Mouse (Mus musculus): ENCODE measurements at regions not wholly inside any gene's neighbourhood (a gene's known extent, or its start where the extent isn't known, plus 50 kb on each side); places are given as distances from the start of the nearest gene placed in this dataset.

- peaks cover 31% of the 10 kb centered on the region for H3K9me3 ChIP-seq (replicated peaks; ENCODE audit: low read length)
- no peaks in the 10 kb centered on the region for H3K36me3 ChIP-seq (replicated peaks in 1 of 2; ENCODE audit: control insufficient read depth in 1 of 2, insufficient read depth in 1 of 2, low read length in 1 of 2)
- no peak overlapping the region for H3K27ac ChIP-seq (ENCODE audit: insufficient read depth, low read depth)
- H3K79me2 ChIP-seq (replicated peaks; ENCODE audit: control insufficient read depth, extremely low read depth, insufficient read depth, poor library complexity, severe bottlenecking), result no peaks in the 10 kb centered on the region
- no peak overlapping the region for H3K4me2 ChIP-seq (ENCODE audit: insufficient read depth, low read depth, poor library complexity, severe bottlenecking)
- no peaks in the 10 kb centered on the region for H3K4me1 ChIP-seq (ENCODE audit: control insufficient read depth in 1 of 2, insufficient read depth in 2 of 2)
- dilution Hi-C loops (cut with MboI; ENCODE audit: extremely low pct_ligation_motif_present, extremely low pct_unique_long_range_greater_than_20kb, low sequenced_read_pairs) (no loop called here), in situ Hi-C loops (cut with MboI; ENCODE audit: low pct_ligation_motif_present, low pct_unique_long_range_greater_than_20kb, low sequenced_read_pairs) (no loop called here)
- no peak overlapping the region for H3K9ac ChIP-seq (ENCODE audit: insufficient read depth, low read depth)
- no peak for DNase-seq (ENCODE audit: extremely low read depth)
- TF ChIP-seq HCFC1 (IDR thresholded peaks at IDR 0.05; ENCODE audit: low read depth, low read length) (no peak), IRF4 (IDR thresholded peaks at IDR 0.05; ENCODE audit: low read depth, low read length) (no peak), GABPA (IDR thresholded peaks at IDR 0.05; ENCODE audit: insufficient replicate concordance, low read depth, low read length) (no peak), UBTF (IDR thresholded peaks at IDR 0.05; ENCODE audit: low read depth, low read length) (no peak), ZC3H11A (IDR thresholded peaks at IDR 0.05; ENCODE audit: low read depth, low read length) (no peak), TCF12 (IDR thresholded peaks at IDR 0.05; ENCODE audit: low read depth, low read length) (no peak), JUN (IDR thresholded peaks at IDR 0.05; ENCODE audit: insufficient read depth, low read depth, low read length) (no peak)
- no peak overlapping the region for H3K4me3 ChIP-seq (replicated peaks in 1 of 3; ENCODE audit: low read depth in 2 of 3, low read length in 2 of 3, poor library complexity in 1 of 3)
- no peaks in the 10 kb centered on the region for H3K27me3 ChIP-seq (replicated peaks)
Measured at GRCm38 (mm10) chr10:123997260-123997659, 733.5 kb downstream of the Fam19a2 start.

GRCm38 (mm10) chr10:123998959-123999358 lies 735.2 kb downstream of the Fam19a2 start:
- H3K4me3 ChIP-seq (replicated peaks in 1 of 3; ENCODE audit: low read depth in 2 of 3, low read length in 2 of 3, poor library complexity in 1 of 3), result no peak overlapping the region
- no peaks in the 10 kb centered on the region for H3K27me3 ChIP-seq (replicated peaks)
- H3K36me3 ChIP-seq (replicated peaks in 1 of 2; ENCODE audit: control insufficient read depth in 1 of 2, insufficient read depth in 1 of 2, low read length in 1 of 2), result no peaks in the 10 kb centered on the region
- dilution Hi-C loops (cut with MboI; ENCODE audit: extremely low pct_ligation_motif_present, extremely low pct_unique_long_range_greater_than_20kb, low sequenced_read_pairs), result no loop called here
- H3K9me3 ChIP-seq (replicated peaks; ENCODE audit: low read length), result peaks cover 25% of the 10 kb centered on the region
- in situ Hi-C loops (cut with MboI; ENCODE audit: low pct_ligation_motif_present, low pct_unique_long_range_greater_than_20kb, low sequenced_read_pairs), result no loop called here
- no peak overlapping the region for H3K4me2 ChIP-seq (ENCODE audit: insufficient read depth, low read depth, poor library complexity, severe bottlenecking)
- TF ChIP-seq USF2 (conservative IDR thresholded peaks at IDR 0.05; ENCODE audit: low read depth, low read length) (no peak), KAT2A (IDR thresholded peaks at IDR 0.05; ENCODE audit: insufficient replicate concordance, low read length) (no peak), SIN3A (IDR thresholded peaks at IDR 0.05; ENCODE audit: low read length) (no peak), MAFK (IDR thresholded peaks at IDR 0.05; ENCODE audit: insufficient replicate concordance, low read length) (no peak), ZC3H11A (IDR thresholded peaks at IDR 0.05; ENCODE audit: low read depth, low read length) (no peak), GABPA (IDR thresholded peaks at IDR 0.05; ENCODE audit: insufficient replicate concordance, low read depth, low read length) (no peak), MAZ (IDR thresholded peaks at IDR 0.05; ENCODE audit: low read depth, low read length) (no peak), ZKSCAN1 (IDR thresholded peaks at IDR 0.05; ENCODE audit: borderline replicate concordance, low read depth, low read length) (no peak), RCOR1 (conservative IDR thresholded peaks at IDR 0.05; ENCODE audit: low read depth, low read length) (no peak), BHLHE40 (IDR thresholded peaks at IDR 0.05; ENCODE audit: low read depth, low read length) (no peak), ELF1 (IDR thresholded peaks at IDR 0.05; ENCODE audit: low read depth, low read length) (no peak)
- H3K4me1 ChIP-seq (ENCODE audit: control insufficient read depth in 1 of 2, insufficient read depth in 2 of 2), result no peaks in the 10 kb centered on the region
- H3K9ac ChIP-seq (ENCODE audit: insufficient read depth, low read depth), result no peak overlapping the region
- DNase-seq (ENCODE audit: extremely low read depth), result no peak
- H3K27ac ChIP-seq (ENCODE audit: insufficient read depth, low read depth), result no peak overlapping the region
- H3K79me2 ChIP-seq (replicated peaks; ENCODE audit: control insufficient read depth, extremely low read depth, insufficient read depth, poor library complexity, severe bottlenecking), result no peaks in the 10 kb centered on the region
